Mouse (Mus musculus) thymus, adult 2 months (tissue): ENCODE measurements around the gene Padi6. TPM values are rescaled to one million over a fixed set of nuclear protein-coding genes. Genes with fewer than 3 reads are reported as not detected.
A peak's percentile ranks its signal among the peaks of the same experiment; 100 is the strongest.

ENCODE experiments used
- DNase-seq: peaks from one replicate; pipeline ENCODE4 v3.0.0; 2021
- H3K27ac ChIP-seq: fragments of 200-500 bp; 2 replicates; pipeline ENCODE4 v1.5.1; 2012; ENCODE audit warnings: low read length, control low read depth; ENCODE audit not compliant: control insufficient read depth, insufficient read depth
- H3K27me3 ChIP-seq: fragments of 200-500 bp; 2 replicates; pipeline ENCODE4 v1.6.1; 2012; ENCODE audit warnings: mild to moderate bottlenecking, low read length, moderate library complexity, mixed read lengths; ENCODE audit not compliant: control insufficient read depth, insufficient read depth
- H3K36me3 ChIP-seq: fragments of 200-500 bp; 2 replicates; pipeline ENCODE4 v1.6.1; 2012; ENCODE audit warnings: mild to moderate bottlenecking, low read length, moderate library complexity; ENCODE audit not compliant: control insufficient read depth, insufficient read depth
- H3K4me1 ChIP-seq: fragments of 200-500 bp; replicated peaks from 2 replicates; pipeline ENCODE4 v1.6.1; 2012; ENCODE audit warnings: low read length; ENCODE audit not compliant: control insufficient read depth, insufficient read depth
- H3K4me3 ChIP-seq: fragments of 200-500 bp; 2 replicates; pipeline ENCODE4 v1.5.1; 2012; ENCODE audit warnings: mild to moderate bottlenecking, low read length, control low read depth, moderate library complexity; ENCODE audit not compliant: control insufficient read depth, insufficient read depth
- CTCF ChIP-seq: fragments of 200-500 bp; IDR thresholded peaks from 2 replicates; pipeline ENCODE4 v1.5.1; 2012; ENCODE audit warnings: mild to moderate bottlenecking, control low read depth, low read length, moderate library complexity, borderline replicate concordance; ENCODE audit not compliant: control insufficient read depth, poor library complexity, insufficient read depth; ENCODE audit errors: extremely low read depth
- POLR2A ChIP-seq: fragments of 200-500 bp; IDR thresholded peaks from 2 replicates; pipeline ENCODE4 v1.6.1; 2012; ENCODE audit warnings: mild to moderate bottlenecking, low read length, control low read depth, moderate library complexity; ENCODE audit not compliant: control insufficient read depth, poor library complexity, insufficient read depth; ENCODE audit errors: extremely low read depth
- WGBS: fragments of 180-500 bp; shearing (Covaris S2); methylation state at CpG from one replicate; pipeline ENCODE4 v1.1.7; 2018; 5-methylcytosine and 5-hydroxymethylcytosine counted together
- polyA plus RNA-seq: library from polyadenylated mRNA; depleted of rRNA; stranded (reverse); fragments of >200 nt; gene quantifications from 2 replicates; pipeline ENCODE4 v1.2.3, GENCODE M21; 2012

Gene Padi6
- polyA plus RNA-seq, 1 experiment = 0.90 TPM

DNA sequence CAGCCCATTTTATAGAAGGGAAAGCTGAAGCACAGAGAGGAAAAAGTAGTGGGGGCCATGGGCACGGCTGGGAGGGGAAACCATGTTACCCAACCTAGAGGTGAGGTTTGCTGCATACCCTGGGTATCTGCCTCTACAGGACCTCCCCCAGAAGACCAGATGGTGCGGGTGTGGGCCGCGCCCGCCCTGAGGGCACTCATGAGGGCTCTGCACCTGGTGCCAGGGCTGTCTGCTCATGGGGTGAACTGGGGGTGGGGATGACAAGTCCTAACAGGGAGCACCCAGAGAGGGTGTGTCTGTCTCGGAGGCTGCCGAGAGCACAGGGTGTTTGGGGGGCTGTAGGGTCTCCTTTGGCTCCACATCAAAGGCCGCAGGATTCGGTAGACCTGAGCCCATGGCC lies 32.5 kb upstream of the Padi6 start:
- Histone ChIP-seq H3K4me3 (no peak overlapping the region), H3K27ac (peak overlapping the region; percentile 23; the same call in 1 of the 2 replicates), H3K27me3 (no peaks in the 10 kb centered on the region), H3K4me1 (peaks cover 34% of the 10 kb centered on the region), H3K36me3 (no peaks in the 10 kb centered on the region)
- peak; percentile 69 for DNase-seq
- 24% methylated on average over 9 of the region's 9 CpGs for WGBS
- TF ChIP-seq CTCF = no peak
- 0 out of 2 replicates have a peak, but pooled peaks have one; percentile 33 for TF ChIP-seq POLR2A

DNA sequence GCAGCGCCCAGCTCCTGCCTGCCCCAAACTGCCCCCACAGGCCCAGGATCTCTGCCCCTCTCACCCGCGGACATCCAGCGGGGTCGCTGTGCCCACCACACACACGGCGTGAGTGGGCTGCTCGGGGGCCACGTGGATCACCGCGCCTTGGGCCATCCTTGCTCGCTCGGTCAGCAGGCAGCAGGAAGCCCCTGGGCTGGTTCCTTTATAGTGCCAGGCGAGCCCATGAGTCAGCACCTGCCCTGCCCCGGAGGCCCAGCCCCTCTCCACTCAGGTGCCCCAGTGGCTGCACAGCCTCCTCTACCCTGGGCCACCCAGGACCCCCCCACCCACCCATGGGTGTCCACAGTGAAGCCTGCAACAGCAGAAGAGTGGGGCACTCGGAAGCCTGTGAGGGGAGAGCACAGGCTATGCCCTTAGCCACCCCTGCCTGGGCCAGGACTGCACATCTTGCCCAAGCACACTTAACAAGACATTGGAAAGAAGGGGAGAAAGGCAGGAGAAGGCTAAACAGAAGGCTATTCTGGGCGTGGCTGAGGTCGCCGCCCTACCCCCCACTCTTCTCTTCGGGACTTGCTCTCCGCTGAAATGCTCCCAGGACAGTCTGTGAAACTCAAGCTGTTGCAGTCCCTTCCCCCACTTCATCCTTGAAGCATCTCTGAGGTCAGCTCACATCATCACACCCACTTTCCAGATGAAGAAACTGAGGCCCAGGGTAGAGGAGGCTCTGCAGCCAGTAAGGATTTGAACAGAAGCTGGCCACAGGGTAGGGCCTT lies 31.8 kb upstream of the Padi6 start, which contains the start of gene Padi4:
Gene Padi4 (minus strand): TSS at position 212 of the 776 bp plus-strand sequence.
- Histone ChIP-seq H3K27me3 (no peaks in the 10 kb centered on the region), H3K36me3 (no peaks in the 10 kb centered on the region), H3K4me3 (no peak within 1 kb of the TSS), H3K4me1 (peaks cover 34% of the 10 kb centered on the region), H3K27ac (peak within 1 kb of the TSS; percentile 23; the same call in 1 of the 2 replicates)
- 57% methylated on average over 21 of the region's 21 CpGs for WGBS
- DNase-seq = no peak
- TF ChIP-seq POLR2A (no peak), CTCF (no peak)

DNA sequence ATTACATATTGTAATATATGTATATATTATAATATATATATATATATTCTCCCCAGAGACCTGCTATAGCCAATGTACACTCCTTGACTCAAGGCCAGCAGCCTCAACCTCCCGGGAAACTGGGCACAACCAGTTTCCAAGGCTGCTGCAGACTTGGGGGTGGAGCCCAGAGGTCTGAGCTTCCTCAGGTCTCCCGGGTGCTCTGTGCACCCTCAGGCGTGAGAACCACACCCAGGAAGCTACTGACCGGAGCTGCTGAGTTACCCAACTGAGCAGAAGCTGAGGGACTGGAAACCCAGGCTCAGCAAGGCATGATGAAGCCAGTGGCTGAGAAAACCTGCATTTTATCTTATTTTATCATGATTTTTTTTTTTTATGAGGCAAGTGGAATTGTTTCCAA lies 28.6 kb upstream of the Padi6 start:
- 36% methylated on average over 4 of the region's 4 CpGs for WGBS
- H3K4me3 ChIP-seq = no peak overlapping the region

DNA sequence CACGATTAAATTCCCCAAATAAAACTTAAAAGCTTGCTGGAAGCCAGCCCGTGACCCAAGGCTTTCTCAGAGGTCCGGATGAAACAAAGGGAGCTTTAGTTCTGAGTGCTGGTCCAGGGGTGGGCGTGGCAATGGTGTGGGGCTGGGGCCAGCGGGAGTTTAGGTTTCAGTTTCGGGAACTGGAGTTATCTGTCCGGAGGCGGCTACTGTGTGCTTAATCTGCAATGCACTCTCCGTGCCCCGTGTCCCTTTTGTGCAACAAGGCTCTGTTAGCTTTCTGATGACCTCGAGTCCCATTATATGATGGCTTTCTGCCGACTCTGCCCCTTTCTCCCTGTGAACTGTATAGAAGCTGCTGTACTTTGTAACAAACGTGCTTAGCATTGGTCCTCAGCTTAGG lies 28.0 kb upstream of the Padi6 start:
- H3K4me3 ChIP-seq = no peak overlapping the region
- WGBS = 31% methylated on average over 13 of the region's 13 CpGs
- peaks cover 19% of the 10 kb centered on the region for H3K4me1 ChIP-seq
- no peak for TF ChIP-seq CTCF
- no peak for TF ChIP-seq POLR2A
- no peaks in the 10 kb centered on the region for H3K27me3 ChIP-seq
- no peaks in the 10 kb centered on the region for H3K36me3 ChIP-seq
- DNase-seq = no peak
- H3K27ac ChIP-seq = no peak overlapping the region

More for the DNA sequence above, 28.6 kb upstream of the Padi6 start:
- no peak for TF ChIP-seq POLR2A
- DNase-seq = no peak
- peaks cover 23% of the 10 kb centered on the region for H3K4me1 ChIP-seq
- no peaks in the 10 kb centered on the region for H3K36me3 ChIP-seq
- H3K27ac ChIP-seq = no peak overlapping the region
- no peaks in the 10 kb centered on the region for H3K27me3 ChIP-seq

DNA sequence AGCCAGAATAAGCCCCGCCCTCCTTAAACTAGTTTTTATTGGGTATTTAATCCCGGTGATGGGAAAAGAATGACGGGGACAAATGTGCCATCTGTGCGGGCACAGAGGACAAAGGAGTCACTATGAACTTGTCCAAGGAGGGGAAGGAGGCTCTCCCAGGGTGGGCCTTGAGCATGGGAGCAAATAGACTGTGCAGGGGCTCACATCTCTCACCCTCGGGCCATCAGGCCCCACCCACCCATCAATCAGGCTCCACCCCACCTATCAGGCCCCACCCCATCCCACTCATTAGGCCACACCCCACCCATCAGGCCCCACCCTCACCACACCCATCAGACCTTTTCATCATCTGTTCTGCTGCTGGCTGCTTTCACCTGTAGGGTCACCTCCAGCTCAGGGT lies 26.5 kb upstream of the Padi6 start:
- 98% methylated on average over 5 of the region's 5 CpGs for WGBS
- TF ChIP-seq POLR2A (no peak), CTCF (no peak)
- Histone ChIP-seq H3K4me3 (no peak overlapping the region), H3K4me1 (peaks cover 6% of the 10 kb centered on the region; the same call in 1 of the 2 replicates), H3K27ac (no peak overlapping the region), H3K27me3 (no peaks in the 10 kb centered on the region), H3K36me3 (no peaks in the 10 kb centered on the region)
- DNase-seq = no peak

DNA sequence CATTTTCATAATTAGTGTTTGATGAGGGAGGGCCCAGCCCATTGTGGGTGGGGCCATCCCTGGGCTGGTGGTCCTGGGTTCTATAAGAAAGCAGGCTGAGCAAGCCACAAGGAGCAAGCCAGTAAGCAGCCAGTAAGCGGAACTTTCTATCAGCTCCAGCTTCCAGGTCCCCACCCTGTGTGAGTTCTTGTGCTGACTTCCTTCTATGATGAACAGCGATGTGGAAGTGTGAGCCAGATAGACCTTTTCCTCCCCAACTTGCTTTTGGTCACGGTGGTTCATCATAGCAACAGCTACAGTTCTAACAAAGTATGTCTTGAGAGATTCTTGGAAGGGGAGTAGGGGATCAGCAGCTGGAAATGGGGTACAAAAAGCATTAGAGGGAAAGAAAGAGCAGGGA lies 23.5 kb upstream of the Padi6 start:
- no peaks in the 10 kb centered on the region for H3K27me3 ChIP-seq
- no peak for DNase-seq
- TF ChIP-seq POLR2A = no peak
- no peak for TF ChIP-seq CTCF
- no peaks in the 10 kb centered on the region for H3K36me3 ChIP-seq
- H3K4me1 ChIP-seq = no peaks in the 10 kb centered on the region; the same call in 1 of the 2 replicates
- no peak overlapping the region for H3K27ac ChIP-seq
- WGBS = 72% methylated on average over 3 of the region's 3 CpGs
- H3K4me3 ChIP-seq = no peak overlapping the region
